Mouse (Mus musculus): ENCODE measurements around the gene Galk1.

The Galk1 gene

GRCm38 (mm10) chr11:116012262-116012947 lies at the start of gene Galk1:
Galk1 (minus strand) TSS chr11:116012719.
- CTCF ChIA-PET: interaction anchor here (0.6 to 2.5 kb wide), 29 partner anchors 9 to 290 kb away, joined by 3 to 14 read pairs (median 4); partner anchors contain the start of genes Caskin2 (in 1 of the 4), Mrpl38 (in 1 of the 4) and Unk (in 1 of the 4)
- POLR2A ChIA-PET: interaction anchor here (0.5 to 13.1 kb wide), 91 partner anchors 8 to 664 kb away, joined by 3 to 392 read pairs (median 4); partner anchors contain the start of genes Unk (in 3 of the 4), Itgb4 (in 2 of the 4), Recql5 (in 2 of the 4) and Sap30bp (in 2 of the 4)

GRCm38 (mm10) chr11:116061641-116062415 lies 49.3 kb upstream of the Galk1 start:
- CTCF ChIA-PET: interaction anchor here in 1 of 4 experiments (0.8 kb wide), 1 partner anchor 10 kb away, joined by 4 read pairs; no protein-coding TSS in a partner anchor
- POLR2A ChIA-PET: interaction anchor here in 2 of 4 experiments (0.7 to 8.4 kb wide), 8 partner anchors 8 to 40 kb away, joined by 3 to 81 read pairs (median 3); no protein-coding TSS in a partner anchor

GRCm38 (mm10) chr11:116060596-116060995 lies 48.1 kb upstream of the Galk1 start:
- ChIA-PET POLR2A (interaction anchor here in 3 of 4 experiments (0.6 to 8.4 kb wide), 15 partner anchors 9 to 49 kb away, joined by 3 to 81 read pairs (median 4); partner anchors contain the start of genes Galk1 (in 1 of the 3) and Unc13d (in 1 of the 3)), CTCF (interaction anchor here in 1 of 4 experiments (0.7 kb wide), 1 partner anchor 1462 kb away, joined by 3 read pairs; no protein-coding TSS in a partner anchor)

GRCm38 (mm10) chr11:116059691-116060025 lies 47.1 kb upstream of the Galk1 start:
- ChIA-PET POLR2A (interaction anchor here (0.8 to 8.4 kb wide), 16 partner anchors 9 to 147 kb away, joined by 3 to 81 read pairs (median 4); partner anchors contain the start of genes Unc13d (in 2 of the 4) and Galk1 (in 1 of the 4)), CTCF (no interaction called here)

- POLR2A ChIA-PET: interaction anchor here (0.8 to 8.4 kb wide), 16 partner anchors 8 to 146 kb away, joined by 3 to 81 read pairs (median 6); partner anchors contain the start of genes Unc13d (in 2 of the 4) and Galk1 (in 1 of the 4)
- CTCF ChIA-PET: no interaction called here
These were observed 46.6 kb upstream of the Galk1 start for GRCm38 (mm10) chr11:116058868-116059690.

- CTCF ChIA-PET: interaction anchor here in 3 of 4 experiments (0.5 to 1.2 kb wide), 4 partner anchors 18 to 451 kb away, joined by 3 to 6 read pairs (median 3); no protein-coding TSS in a partner anchor
These were observed 45.6 kb upstream of the Galk1 start for GRCm38 (mm10) chr11:116058022-116058614.

GRCm38 (mm10) chr11:116057237-116057881 lies 44.8 kb upstream of the Galk1 start:
- CTCF ChIA-PET: interaction anchor here in 3 of 4 experiments (0.5 to 1.2 kb wide), 4 partner anchors 19 to 450 kb away, joined by 3 to 6 read pairs (median 3); no protein-coding TSS in a partner anchor
- POLR2A ChIA-PET: interaction anchor here (0.7 to 8.4 kb wide), 22 partner anchors 8 to 49 kb away, joined by 3 to 81 read pairs (median 4); partner anchors contain the start of gene Unc13d (in 1 of the 4)

More at GRCm38 (mm10) chr11:116058022-116058614, 45.6 kb upstream of the Galk1 start:
- POLR2A ChIA-PET: interaction anchor here (0.6 to 8.4 kb wide), 23 partner anchors 9 to 647 kb away, joined by 3 to 81 read pairs (median 4); partner anchors contain the start of gene Unc13d (in 1 of the 4)

GRCm38 (mm10) chr11:116055873-116056272 lies 43.4 kb upstream of the Galk1 start:
- CTCF ChIA-PET: interaction anchor here in 1 of 4 experiments (0.6 to 1.0 kb wide), 2 partner anchors 11 kb away, joined by 3 to 4 read pairs; no protein-coding TSS in a partner anchor
- POLR2A ChIA-PET: interaction anchor here in 2 of 4 experiments (0.5 to 8.4 kb wide), 4 partner anchors 23 to 35 kb away, joined by 3 to 81 read pairs (median 4); no protein-coding TSS in a partner anchor

- ChIA-PET CTCF (no interaction called here), POLR2A (interaction anchor here (0.6 to 7.1 kb wide), 17 partner anchors 11 to 275 kb away, joined by 3 to 56 read pairs (median 3); partner anchors contain the start of gene Unk (in 1 of the 4))
These were observed 41.2 kb upstream of the Galk1 start for GRCm38 (mm10) chr11:116053510-116054229.

GRCm38 (mm10) chr11:116050196-116050595 lies 37.7 kb upstream of the Galk1 start:
- POLR2A ChIA-PET: interaction anchor here in 2 of 4 experiments (0.7 to 7.1 kb wide), 11 partner anchors 10 to 40 kb away, joined by 3 to 56 read pairs (median 7); partner anchors contain the start of gene Unk (in 1 of the 2)
- CTCF ChIA-PET: interaction anchor here in 2 of 4 experiments (0.6 to 1.7 kb wide), 2 partner anchors 8 to 407 kb away, joined by 3 to 5 read pairs; no protein-coding TSS in a partner anchor

- POLR2A ChIA-PET: interaction anchor here (0.7 to 7.1 kb wide), 13 partner anchors 8 to 57 kb away, joined by 3 to 56 read pairs (median 6); partner anchors contain the start of gene Unk (in 1 of the 4)
- CTCF ChIA-PET: interaction anchor here in 2 of 4 experiments (0.6 to 1.1 kb wide), 3 partner anchors 13 to 406 kb away, joined by 3 to 4 read pairs (median 3); no protein-coding TSS in a partner anchor
These were observed 37.1 kb upstream of the Galk1 start for GRCm38 (mm10) chr11:116049610-116050009.

GRCm38 (mm10) chr11:116045173-116045572 lies 32.7 kb upstream of the Galk1 start:
- CTCF ChIA-PET: interaction anchor here in 1 of 4 experiments (0.7 kb wide), 1 partner anchor 10 kb away, joined by 3 read pairs; no protein-coding TSS in a partner anchor
- POLR2A ChIA-PET: interaction anchor here in 2 of 4 experiments (1.1 to 14.0 kb wide), 10 partner anchors 8 to 170 kb away, joined by 3 to 134 read pairs (median 16); partner anchors contain the start of genes Unk (in 2 of the 2), Recql5 (in 1 of the 2) and Sap30bp (in 1 of the 2)

GRCm38 (mm10) chr11:116043286-116043685 lies 30.8 kb upstream of the Galk1 start:
- POLR2A ChIA-PET: interaction anchor here in 3 of 4 experiments (0.5 to 14.0 kb wide), 11 partner anchors 10 to 436 kb away, joined by 3 to 134 read pairs (median 6); partner anchors contain the start of gene Unk (in 3 of the 3)

GRCm38 (mm10) chr11:116042372-116043138 lies 30.0 kb upstream of the Galk1 start:
- CTCF ChIA-PET: interaction anchor here in 3 of 4 experiments (0.5 to 0.9 kb wide), 5 partner anchors 8 to 55 kb away, joined by 3 to 16 read pairs (median 3); no protein-coding TSS in a partner anchor
- POLR2A ChIA-PET: interaction anchor here in 2 of 4 experiments (0.5 to 14.0 kb wide), 14 partner anchors 10 to 436 kb away, joined by 3 to 134 read pairs (median 4); partner anchors contain the start of genes Unk (in 2 of the 2) and Mrpl38 (in 1 of the 2)

More at GRCm38 (mm10) chr11:116043286-116043685, 30.8 kb upstream of the Galk1 start:
- CTCF ChIA-PET: interaction anchor here in 2 of 4 experiments (0.6 to 0.7 kb wide), 4 partner anchors 56 to 162 kb away, joined by 3 to 16 read pairs (median 4); no protein-coding TSS in a partner anchor
